Mouse (Mus musculus): Measurements from ENCODE around the gene Msh5.
A peak's percentile ranks its signal among the peaks of the same experiment; 100 is the strongest.

The Msh5 gene

GRCm38 (mm10) chr17:35070556-35071229 is 24.1 kb upstream of the Msh5 start:
- peak; percentile 72 for DNase-seq (ENCODE audit: extremely low read depth, low read depth, low spot score)

- peak; percentile 64 for DNase-seq (ENCODE audit: extremely low read depth, low read depth, low spot score)
Measured at GRCm38 (mm10) chr17:35068213-35068914, 21.8 kb upstream of the Msh5 start.

DNA sequence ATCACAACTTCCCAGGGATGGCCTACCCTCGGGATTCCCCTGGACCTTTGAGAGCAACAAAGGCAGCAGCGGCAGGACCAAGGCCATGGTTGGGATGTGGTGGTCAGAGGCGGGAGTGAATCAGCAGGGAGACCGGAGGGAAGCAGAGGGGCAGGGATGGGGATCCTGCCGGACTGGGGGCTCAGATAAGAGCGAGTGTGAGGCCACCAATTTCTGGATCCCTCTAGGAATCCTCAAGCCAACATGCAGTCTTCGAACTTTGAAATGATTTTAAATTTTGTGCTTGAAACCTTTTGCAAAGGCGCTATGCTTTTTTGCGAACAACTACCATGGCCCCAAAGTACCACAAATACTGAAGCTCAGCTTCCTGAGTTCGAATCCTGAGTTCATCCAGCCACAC is 19.5 kb upstream of the Msh5 start, which contains the start of gene Mpig6b:
TSS of gene Mpig6b (minus strand) at position 101 of the 400 bp plus-strand sequence.
- no peak for DNase-seq (ENCODE audit: extremely low read depth, low read depth, low spot score)

- peak; percentile 91 for DNase-seq (ENCODE audit: extremely low read depth, low read depth, low spot score)
Measured at GRCm38 (mm10) chr17:35064951-35065947, 18.7 kb upstream of the Msh5 start, which contains the start of gene Ly6g6c. Ly6g6c (plus strand) TSS chr17:35065388.

DNA sequence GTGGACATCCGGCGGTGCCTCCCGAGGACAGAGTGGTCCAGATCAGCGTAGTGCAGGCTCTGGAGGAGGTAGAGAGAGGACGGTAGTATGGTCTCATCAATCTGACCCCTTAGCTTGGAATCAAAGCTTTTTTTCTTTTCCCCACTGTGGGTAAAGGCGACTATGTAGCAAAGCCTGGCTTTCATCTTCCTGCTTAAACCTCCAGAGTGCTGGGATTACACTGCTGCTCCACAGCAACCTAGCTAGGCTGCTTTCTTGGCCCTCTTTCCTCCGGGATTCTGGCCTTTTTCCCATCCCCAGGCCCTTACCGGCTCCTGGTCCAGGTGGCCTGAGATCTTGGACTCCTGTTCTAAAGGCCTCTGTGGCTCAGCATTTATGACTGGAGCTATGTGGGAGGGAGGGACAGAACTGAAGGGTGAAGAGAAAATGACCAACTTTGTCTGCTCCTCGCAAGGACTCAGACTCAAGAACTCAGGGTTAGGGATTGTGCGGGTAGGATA is 17.9 kb upstream of the Msh5 start:
- DNase-seq (ENCODE audit: extremely low read depth, low read depth, low spot score): no peak

- DNase-seq (ENCODE audit: extremely low read depth, low read depth, low spot score): no peak
Measured at GRCm38 (mm10) chr17:35063466-35063865, 16.9 kb upstream of the Msh5 start.

DNA sequence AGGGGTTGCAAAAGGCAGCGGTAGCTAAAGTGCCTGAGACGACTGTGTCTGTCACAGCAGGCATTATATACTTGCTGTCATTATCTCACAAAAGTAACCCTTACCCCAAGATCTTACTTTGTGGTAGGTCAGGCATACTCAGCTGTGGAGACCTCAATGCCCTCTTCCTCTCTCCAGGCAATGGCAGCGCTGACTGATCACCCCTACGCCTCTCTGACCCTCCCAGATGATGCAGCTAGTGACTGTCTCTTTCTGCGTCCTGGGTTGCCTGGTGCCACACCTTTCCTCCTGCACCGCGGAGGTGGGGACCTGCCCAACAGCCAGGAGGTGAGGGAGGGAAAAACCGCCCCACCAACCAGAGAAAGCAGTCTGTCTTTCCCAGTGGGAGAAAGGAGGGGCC is 14.8 kb upstream of the Msh5 start:
- no peak for DNase-seq (ENCODE audit: extremely low read depth, low read depth, low spot score)

DNA sequence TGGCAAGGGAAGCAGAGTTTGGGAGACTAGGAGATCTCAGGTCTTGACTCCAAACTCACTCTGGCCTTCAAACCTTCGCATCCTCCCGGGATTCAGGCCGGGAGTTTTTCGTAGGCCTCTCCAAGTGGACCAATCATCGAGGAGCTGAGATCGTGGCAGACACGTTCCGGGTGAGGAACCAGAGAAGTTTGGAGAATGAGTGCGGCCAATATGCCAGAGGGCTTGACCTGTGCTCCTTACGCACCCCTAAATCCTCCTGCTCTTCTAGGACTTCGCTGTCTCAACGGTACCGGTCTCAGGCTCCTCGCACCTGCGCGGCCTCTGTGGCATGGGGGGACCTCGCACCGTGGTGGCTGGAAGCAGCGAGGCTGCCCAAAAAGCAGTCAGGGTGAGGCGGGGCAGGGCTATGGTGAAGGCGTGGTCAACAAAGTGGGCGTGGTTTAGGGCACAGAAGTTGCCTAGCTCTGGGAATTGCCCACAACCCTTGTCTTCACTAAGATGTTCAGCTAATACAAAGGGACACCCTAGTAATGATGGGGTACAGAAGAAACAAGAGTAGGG is 14.3 kb upstream of the Msh5 start:
- no peak for DNase-seq (ENCODE audit: extremely low read depth, low read depth, low spot score)

- no peak for DNase-seq (ENCODE audit: extremely low read depth, low read depth, low spot score)
Measured at GRCm38 (mm10) chr17:35060071-35060470, 13.5 kb upstream of the Msh5 start.

DNA sequence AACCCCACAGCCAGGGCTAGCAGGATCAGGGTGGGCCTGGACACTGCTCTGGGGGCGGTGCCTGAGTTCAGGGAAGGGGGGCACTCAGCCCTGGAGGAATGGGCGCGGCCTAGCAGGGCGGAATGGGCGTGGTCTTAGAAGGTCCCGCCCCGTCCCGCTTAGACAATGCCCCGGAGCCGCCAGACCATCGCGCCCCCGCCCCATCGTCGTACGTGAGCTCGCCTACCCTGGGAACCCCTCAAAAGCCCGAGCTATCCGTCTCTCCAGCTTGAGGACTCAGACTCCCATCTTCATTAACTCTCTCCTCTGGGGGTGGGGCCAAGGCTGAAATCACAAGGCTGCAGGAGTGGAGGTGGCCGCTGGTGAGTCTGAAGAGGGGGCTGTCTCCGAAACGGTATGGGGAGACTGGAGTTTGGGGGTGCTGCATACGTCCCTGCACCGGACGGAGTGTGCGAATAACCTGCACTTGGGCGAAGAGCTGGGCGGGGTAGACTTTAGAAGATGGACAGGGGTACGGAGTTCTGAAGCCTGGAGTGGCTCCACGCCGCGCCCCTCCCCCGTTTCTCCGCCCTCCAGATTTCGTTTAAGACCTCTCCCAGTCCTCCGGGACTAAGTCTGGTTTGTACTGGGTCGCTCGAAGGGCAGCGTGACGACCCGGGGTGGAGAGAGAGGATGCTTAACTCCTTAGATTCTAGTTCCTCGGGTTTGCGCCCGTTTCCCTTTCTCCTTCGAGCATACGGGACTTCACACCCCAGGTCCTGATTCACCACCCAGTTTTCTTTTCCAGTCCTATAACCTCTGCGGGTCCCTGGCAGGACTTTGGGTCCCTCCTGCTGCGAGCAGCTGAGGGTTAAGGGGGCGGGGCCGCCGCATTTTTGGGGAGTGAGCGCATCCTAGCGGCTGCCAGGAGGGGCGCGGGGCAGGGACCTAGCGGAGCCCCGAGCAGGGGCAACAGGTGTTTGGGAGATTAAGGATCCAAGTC is 12.7 kb upstream of the Msh5 start, which contains the start of gene Ddah2:
TSS of gene Ddah2 (plus strand) at position 125 of the 982 bp plus-strand sequence.
- DNase-seq (ENCODE audit: extremely low read depth, low read depth, low spot score): no peak

GRCm38 (mm10) chr17:35058316-35058715 is 11.8 kb upstream of the Msh5 start:
- no peak for DNase-seq (ENCODE audit: extremely low read depth, low read depth, low spot score)

GRCm38 (mm10) chr17:35057090-35057489 is 10.5 kb upstream of the Msh5 start:
- no peak for DNase-seq (ENCODE audit: extremely low read depth, low read depth, low spot score)

DNA sequence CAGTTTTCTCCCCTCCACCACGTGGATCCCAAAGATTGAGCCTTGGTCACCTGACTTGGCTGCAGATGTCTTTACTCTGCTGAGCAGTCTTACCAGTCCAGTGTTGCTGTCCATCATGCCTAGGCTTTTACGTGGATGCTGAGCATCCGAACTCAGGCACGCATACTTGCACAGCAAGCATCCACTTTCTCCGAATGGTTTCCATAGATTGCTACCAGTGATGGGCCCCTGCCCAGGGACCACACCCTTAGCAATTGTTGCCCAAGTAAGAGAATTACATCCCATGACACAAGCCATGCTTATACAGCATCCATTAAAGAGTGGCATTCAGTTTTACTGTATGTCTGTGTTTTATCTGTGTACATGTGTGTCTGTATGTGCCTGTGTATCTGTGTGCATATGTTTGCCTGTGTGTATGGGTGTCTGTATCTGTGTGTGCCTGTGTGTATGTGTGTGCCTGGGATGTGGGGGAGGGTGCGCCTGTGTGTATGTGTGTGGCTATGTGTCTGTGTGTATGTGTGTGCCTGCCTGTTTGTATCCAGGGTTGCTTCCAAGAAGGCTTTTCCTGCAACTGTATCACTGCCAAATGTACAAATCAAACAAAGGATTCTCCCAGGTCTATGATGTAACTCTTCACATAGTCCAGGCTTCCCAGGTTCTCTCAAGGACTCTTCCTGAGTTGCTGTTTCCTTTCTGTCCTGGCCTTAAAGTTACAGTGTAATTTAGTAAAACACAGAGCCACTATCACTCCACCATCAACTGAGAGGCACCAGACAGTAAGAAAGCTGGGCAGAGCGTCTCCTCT is 9.3 kb upstream of the Msh5 start:
- no peak for DNase-seq (ENCODE audit: extremely low read depth, low read depth, low spot score)

DNA sequence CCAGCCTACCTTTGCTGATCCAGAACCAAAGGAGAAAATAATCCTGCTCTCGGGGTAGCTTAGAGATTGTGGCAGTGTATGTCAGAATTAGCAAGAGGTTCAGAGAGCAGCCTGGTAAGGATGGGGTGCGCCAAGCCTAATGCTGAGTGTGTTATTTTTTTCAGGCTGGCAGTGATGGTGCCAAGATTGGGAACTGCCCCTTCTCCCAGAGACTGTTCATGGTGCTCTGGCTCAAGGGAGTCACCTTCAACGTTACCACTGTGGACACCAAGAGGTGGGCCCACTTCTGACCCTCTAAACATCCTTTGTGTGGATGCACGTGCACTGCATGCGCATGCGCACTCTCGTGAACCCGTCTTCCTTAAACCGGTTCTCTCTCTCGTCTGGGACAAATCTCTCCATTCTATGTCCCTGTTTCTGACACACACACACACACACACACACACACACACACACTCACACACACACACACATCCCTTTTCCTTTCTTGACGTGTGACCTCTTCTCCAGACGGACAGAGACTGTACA is 5.8 kb upstream of the Msh5 start:
- DNase-seq (ENCODE audit: extremely low read depth, low read depth, low spot score): no peak

DNA sequence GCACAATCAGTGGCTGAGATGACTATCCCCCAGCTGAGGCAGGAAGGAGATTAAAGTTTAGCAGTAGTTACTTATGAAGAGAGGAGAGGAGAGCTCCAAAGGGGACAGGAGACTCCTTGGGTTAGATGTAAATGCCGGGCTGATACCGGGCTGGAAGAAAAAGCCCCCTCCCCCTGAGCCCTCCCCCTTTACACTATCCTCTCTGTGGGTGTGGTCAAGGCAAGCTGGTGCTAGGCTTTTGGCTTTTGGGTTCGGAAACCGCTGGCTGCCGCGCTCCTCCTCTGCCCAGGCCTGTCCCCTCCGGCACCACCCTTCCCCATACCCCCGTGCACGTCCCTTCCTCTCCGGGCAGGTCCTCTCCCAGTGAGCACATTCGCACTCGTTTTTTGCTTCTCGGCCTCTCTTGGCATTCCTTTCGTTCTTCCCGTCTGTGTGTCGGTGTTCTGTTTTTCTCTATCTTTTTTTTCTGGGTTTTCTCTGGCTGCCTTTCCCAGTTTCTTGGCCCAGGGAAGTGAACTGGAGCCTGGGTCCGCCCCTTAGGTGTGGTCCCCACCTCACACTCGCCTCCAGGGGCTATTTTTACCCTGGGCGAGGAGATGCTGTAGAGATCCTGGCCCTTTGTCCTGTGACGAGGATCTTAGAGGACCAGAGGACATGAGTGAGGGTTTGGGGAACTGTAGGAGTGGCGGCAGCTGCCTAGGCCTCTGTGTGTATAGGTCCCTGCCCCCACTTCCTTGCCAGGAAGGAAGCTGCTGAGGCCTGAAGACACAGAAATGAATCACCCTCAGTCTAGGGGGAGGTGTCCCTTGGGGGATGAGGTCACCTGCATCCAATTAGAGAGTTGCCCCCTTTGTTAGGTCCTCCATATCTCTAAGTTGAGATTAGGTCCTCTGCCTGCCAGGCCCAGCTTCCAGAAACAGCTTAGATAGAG is 4.9 kb upstream of the Msh5 start:
- no peak for DNase-seq (ENCODE audit: extremely low read depth, low read depth, low spot score)

GRCm38 (mm10) chr17:35050126-35050750 is 3.7 kb upstream of the Msh5 start:
- no peak for DNase-seq (ENCODE audit: extremely low read depth, low read depth, low spot score)

GRCm38 (mm10) chr17:35049561-35050016 is 3.0 kb upstream of the Msh5 start, which contains the start of gene Clic1:
Clic1 (plus strand) TSS chr17:35049966.
- no peak for DNase-seq (ENCODE audit: extremely low read depth, low read depth, low spot score)
